Comparison of ENCODE assay signal across 9 mouse cellular contexts in genomic region chr11:115746762-115747161, GRCm38 (mm10). TPM values are rescaled to one million over a fixed set of nuclear protein-coding genes. Genes with fewer than 3 reads are reported as not detected.
DNase-seq lines count a peak whose midpoint lies in the region; ATAC-seq lines count a peak whose summit lies in the region.
"Had no signal": no experiment of that assay in that cellular context is flagged by ENCODE, and none has a peak within 500 bp of the region (broad histone marks: within the 10 kb centered on the region; RNA-seq: fewer than 3 reads in every experiment).

No protein-coding gene starts in this region.

- WGBS in neural tube, embryonic 13.5 days = 64% methylated on average over 8 of the region's 8 CpGs
- 19% methylated on average over 8 of the region's 8 CpGs for WGBS in intestine, embryonic 15.5 days

- H3K36me3 ChIP-seq in neural tube, embryonic 13.5 days = no peaks in the 10 kb centered on the region
- H3K36me3 ChIP-seq in intestine, embryonic 15.5 days = no peaks in the 10 kb centered on the region

- no peak overlapping the region for H3K9ac ChIP-seq in neural tube, embryonic 13.5 days
- no peak overlapping the region for H3K9ac ChIP-seq in intestine, embryonic 15.5 days

- H3K27ac ChIP-seq in neural tube, embryonic 13.5 days (replicated peaks) = no peak overlapping the region
- no peak overlapping the region for H3K27ac ChIP-seq in intestine, embryonic 15.5 days
- H3K27ac ChIP-seq: gastrocnemius, adult 2 months had no signal

- DNase-seq in adrenal gland, postnatal 36 days = peak; percentile 36 to 43
- no peak for DNase-seq in adrenal gland, adult 8-10 months
- DNase-seq in neural tube, embryonic 10.5 days (ENCODE audit: extremely low spot score, low spot score) = no peak
- peak; percentile 21 for DNase-seq in thymus, postnatal 25 days
- no peak for DNase-seq in natural killer cell, adult 2 months (ENCODE audit: low spot score in 2 of 2)
- DNase-seq in layer of hippocampus, postnatal 10 days (ENCODE audit: low spot score in 2 of 2) = no peak
- DNase-seq: gastrocnemius, adult 2 months had no signal

- H3K4me2 ChIP-seq in neural tube, embryonic 13.5 days = peak overlapping the region; percentile 43
- H3K4me2 ChIP-seq in intestine, embryonic 15.5 days (replicated peaks) = 0 out of 2 replicates have a peak overlapping the region, but pooled peaks have one; percentile 39

- peaks cover 10% of the 10 kb centered on the region; the same call in 1 of the 2 replicates for H3K4me1 ChIP-seq in neural tube, embryonic 13.5 days (replicated peaks)
- H3K4me1 ChIP-seq in intestine, embryonic 15.5 days (replicated peaks) = no peaks in the 10 kb centered on the region; the same call in 1 of the 2 replicates

- no peaks in the 10 kb centered on the region for H3K9me3 ChIP-seq in neural tube, embryonic 13.5 days
- no peaks in the 10 kb centered on the region for H3K9me3 ChIP-seq in intestine, embryonic 15.5 days

- ATAC-seq in neural tube, embryonic 13.5 days (ENCODE audit: low read depth) = no peak
- no peak for ATAC-seq in intestine, embryonic 15.5 days

- no peaks in the 10 kb centered on the region for H3K27me3 ChIP-seq in neural tube, embryonic 13.5 days
- H3K27me3 ChIP-seq in intestine, embryonic 15.5 days (replicated peaks) = no peaks in the 10 kb centered on the region

- no peak overlapping the region for H3K4me3 ChIP-seq in neural tube, embryonic 13.5 days
- no peak overlapping the region for H3K4me3 ChIP-seq in intestine, embryonic 15.5 days (replicated peaks)
- H3K4me3 ChIP-seq: gastrocnemius, adult 2 months had no signal

RNA-seq across cellular contexts. Expression of gene Tmem94, which starts 18.5 kb away (rescaled TPM):
- total RNA-seq in adrenal gland, postnatal 36 days (2021) = 10 to 100 TPM; 74.6 to 95.5 TPM
- 100 to 1,000 TPM in 2 of 4 experiments, 10 to 100 TPM in 2; 83.2 to 102 (median 95.5) TPM for total RNA-seq in adrenal gland, adult 8-10 months (2022)
- polyA plus RNA-seq in neural tube, embryonic 13.5 days (2015; fragmentation: Nextera tagmentation; extraction: Ambion mirVana) = 25.4 and 25.8 TPM in 2 replicates
- polyA plus RNA-seq in intestine, embryonic 15.5 days (2015; fragmentation: Nextera tagmentation; extraction: Ambion mirVana) = 18.6 and 20.8 TPM in 2 replicates
- total RNA-seq in layer of hippocampus, postnatal 10 days (2021) = 10 to 100 TPM; 33.4 to 38.2 TPM

RNA-seq across cellular contexts. Expression of gene Grb2, which starts 38.4 kb away (rescaled TPM):
- total RNA-seq in adrenal gland, postnatal 36 days (2021) = 100 to 1,000 TPM; 132 to 158 TPM
- total RNA-seq in adrenal gland, adult 8-10 months (2022) = 100 to 1,000 TPM; 136 to 165 (median 160) TPM
- 189 and 191 TPM in 2 replicates for polyA plus RNA-seq in neural tube, embryonic 13.5 days (2015; fragmentation: Nextera tagmentation; extraction: Ambion mirVana)
- polyA plus RNA-seq in intestine, embryonic 15.5 days (2015; fragmentation: Nextera tagmentation; extraction: Ambion mirVana) = 79.3 and 79.4 TPM in 2 replicates
- 100 to 1,000 TPM; 160 to 186 TPM for total RNA-seq in layer of hippocampus, postnatal 10 days (2021)

Comparison
In these comparisons a context has a peak if more than half of its experiments do, and no peak if none do; other contexts are left out.
1. DNase-seq: peak in adrenal gland, postnatal 36 days (2 of 2) and thymus, postnatal 25 days (single experiment); none in adrenal gland, adult 8-10 months (single experiment), neural tube, embryonic 10.5 days (single experiment), natural killer cell, adult 2 months (0 of 2) and layer of hippocampus, postnatal 10 days (0 of 2).